In genomic region chr7:16920818-16921791, GRCm38 (mm10) we compare ENCODE assay signal across 8 mouse cellular contexts. TPM values are rescaled to one million over a fixed set of nuclear protein-coding genes. Genes with fewer than 3 reads are reported as not detected.
A peak's percentile ranks its signal among the peaks of the same experiment; 100 is the strongest.
DNase-seq lines count a peak whose midpoint lies in the region; ATAC-seq lines count a peak whose summit lies in the region.

No protein-coding gene starts in this region.

- WGBS in lung, embryonic 16.5 days, result 50% methylated on average over 21 of the region's 21 CpGs
- 49% methylated on average over 21 of the region's 21 CpGs for WGBS in heart, embryonic 14.5 days
- 25% methylated on average over 21 of the region's 21 CpGs for WGBS in limb, embryonic 15.5 days
- WGBS in stomach, embryonic 16.5 days, result 47% methylated on average over 21 of the region's 21 CpGs

- H3K4me3 ChIP-seq in lung, embryonic 16.5 days (ENCODE audit: low read length), result peak overlapping the region; percentile 98
- H3K4me3 ChIP-seq in heart, embryonic 14.5 days (ENCODE audit: control insufficient read depth in 1 of 2, insufficient read depth in 1 of 2, low read depth in 1 of 2, low read length in 2 of 2), result peak overlapping the region in 1 of 2 experiments; percentile 16; a peak in 2 of 4 replicates
- H3K4me3 ChIP-seq in limb, embryonic 15.5 days, result peak overlapping the region; percentile 76
- H3K4me3 ChIP-seq in stomach, embryonic 16.5 days (replicated peaks; ENCODE audit: low read length), result peak overlapping the region; percentile 90

- H3K4me1 ChIP-seq in lung, embryonic 16.5 days (replicated peaks; ENCODE audit: control insufficient read depth, insufficient read depth, low read length), result peaks cover 39% of the 10 kb centered on the region
- peaks cover 21 to 48% of the 10 kb centered on the region in 2 experiments for H3K4me1 ChIP-seq in heart, embryonic 14.5 days (ENCODE audit: control insufficient read depth in 2 of 2, insufficient read depth in 2 of 2, low read length in 2 of 2)
- H3K4me1 ChIP-seq in limb, embryonic 15.5 days, result peaks cover 51% of the 10 kb centered on the region
- H3K4me1 ChIP-seq in stomach, embryonic 16.5 days (ENCODE audit: control insufficient read depth, insufficient read depth, low read length), result peaks cover 33% of the 10 kb centered on the region

- peak overlapping the region; percentile 74 for H3K4me2 ChIP-seq in lung, embryonic 16.5 days (ENCODE audit: low read depth, low read length)
- H3K4me2 ChIP-seq in heart, embryonic 14.5 days (ENCODE audit: low read length), result peak overlapping the region; percentile 93
- H3K4me2 ChIP-seq in limb, embryonic 15.5 days, result peak overlapping the region; percentile 81
- peak overlapping the region; percentile 95 for H3K4me2 ChIP-seq in stomach, embryonic 16.5 days (ENCODE audit: low read depth, low read length)

- ATAC-seq in lung, embryonic 16.5 days (ENCODE audit: low read depth), result no peak
- no peak for ATAC-seq in heart, embryonic 14.5 days (ENCODE audit: insufficient number of reproducible peaks, insufficient read depth, low FRiP score, low read depth)
- no peak for ATAC-seq in limb, embryonic 15.5 days (ENCODE audit: insufficient number of reproducible peaks, low FRiP score, low TSS enrichment, low read depth)
- no peak for ATAC-seq in stomach, embryonic 16.5 days (ENCODE audit: insufficient read depth, low FRiP score)

- no peaks in the 10 kb centered on the region for H3K27me3 ChIP-seq in lung, embryonic 16.5 days (ENCODE audit: control insufficient read depth, insufficient read depth, low read depth, low read length)
- H3K27me3 ChIP-seq in heart, embryonic 14.5 days (ENCODE audit: control insufficient read depth, insufficient read depth, low read length), result no peaks in the 10 kb centered on the region
- no peaks in the 10 kb centered on the region for H3K27me3 ChIP-seq in limb, embryonic 15.5 days
- H3K27me3 ChIP-seq in stomach, embryonic 16.5 days (ENCODE audit: control insufficient read depth, insufficient read depth, low read length), result no peaks in the 10 kb centered on the region

- H3K36me3 ChIP-seq in lung, embryonic 16.5 days (ENCODE audit: control insufficient read depth, insufficient read depth, low read length), result peaks cover 17% of the 10 kb centered on the region
- H3K36me3 ChIP-seq in heart, embryonic 14.5 days (ENCODE audit: control insufficient read depth, insufficient read depth, low read length), result peaks cover 58% of the 10 kb centered on the region
- peaks cover 37% of the 10 kb centered on the region for H3K36me3 ChIP-seq in limb, embryonic 15.5 days
- peaks cover 18% of the 10 kb centered on the region for H3K36me3 ChIP-seq in stomach, embryonic 16.5 days (ENCODE audit: control insufficient read depth, insufficient read depth, low read length)

- no peak overlapping the region; the same call in 1 of the 2 replicates for H3K27ac ChIP-seq in lung, embryonic 16.5 days (ENCODE audit: low read length)
- H3K27ac ChIP-seq in heart, embryonic 14.5 days (replicated peaks in 1 of 2; ENCODE audit: control insufficient read depth in 1 of 2, insufficient read depth in 1 of 2, low read depth in 2 of 2, low read length in 2 of 2), result peak overlapping the region in 1 of 2 experiments; percentile 42; a peak in 2 of 4 replicates
- H3K27ac ChIP-seq in limb, embryonic 15.5 days, result peak overlapping the region; percentile 97
- peak overlapping the region; percentile 95 for H3K27ac ChIP-seq in stomach, embryonic 16.5 days (ENCODE audit: low read length)

- H3K9ac ChIP-seq in lung, embryonic 16.5 days (ENCODE audit: low read length), result peak overlapping the region; percentile 98
- H3K9ac ChIP-seq in heart, embryonic 14.5 days (ENCODE audit: low read length), result peak overlapping the region; percentile 99
- H3K9ac ChIP-seq in limb, embryonic 15.5 days, result peak overlapping the region; percentile 98
- H3K9ac ChIP-seq in stomach, embryonic 16.5 days (ENCODE audit: low read length), result peak overlapping the region; percentile 95

- H3K9me3 ChIP-seq in lung, embryonic 16.5 days (ENCODE audit: control insufficient read depth, low read length), result no peaks in the 10 kb centered on the region
- no peaks in the 10 kb centered on the region for H3K9me3 ChIP-seq in heart, embryonic 14.5 days (ENCODE audit: control insufficient read depth, low read length)
- H3K9me3 ChIP-seq in limb, embryonic 15.5 days, result no peaks in the 10 kb centered on the region
- no peaks in the 10 kb centered on the region for H3K9me3 ChIP-seq in stomach, embryonic 16.5 days (replicated peaks; ENCODE audit: control insufficient read depth, low read length)

- DNase-seq in adrenal gland, postnatal 14 days, result peak; percentile 60
- DNase-seq in adrenal gland, adult 18-20 months (ENCODE audit: low spot score in 2 of 2), result no peak
- no peak for DNase-seq in lung, postnatal 36 days
- no peak for DNase-seq in urinary bladder, adult 2 months (ENCODE audit: low spot score)

RNA-seq across cellular contexts. Expression of gene Calm3, which starts 2.8 kb away (rescaled TPM):
- 222 and 231 TPM in 2 replicates for total RNA-seq in adrenal gland, postnatal 14 days (2021)
- 100 to 1,000 TPM; 227 to 234 TPM for total RNA-seq in adrenal gland, adult 18-20 months (2021)
- 116 and 118 TPM in 2 replicates for polyA plus RNA-seq in lung, embryonic 16.5 days (2015; fragmentation: Nextera tagmentation; extraction: Ambion mirVana)
- 119 and 152 TPM in 2 replicates for polyA plus RNA-seq in heart, embryonic 14.5 days (2014; fragmentation: Nextera tagmentation; extraction: Ambion mirVana)
- 85.8 and 99.4 TPM in 2 replicates for polyA plus RNA-seq in limb, embryonic 15.5 days (2015; fragmentation: Nextera tagmentation; extraction: Ambion mirVana)
- 120 and 126 TPM in 2 replicates for polyA plus RNA-seq in stomach, embryonic 16.5 days (2015; fragmentation: Nextera tagmentation; extraction: Ambion mirVana)
- polyA plus RNA-seq in urinary bladder, adult 2 months (2012; rRNA removed), result 182 and 223 TPM in 2 replicates

RNA-seq across cellular contexts. Expression of gene Ptgir, which starts 14.8 kb away (rescaled TPM):
- total RNA-seq in adrenal gland, postnatal 14 days (2021), result 1.2 and 2.6 TPM in 2 replicates
- total RNA-seq in adrenal gland, adult 18-20 months (2021), result 1 to 10 TPM in 1 of 2 experiments, under 1 TPM in 1; 0.96 to 1.1 TPM
- 2.6 and 2.8 TPM in 2 replicates for polyA plus RNA-seq in lung, embryonic 16.5 days (2015; fragmentation: Nextera tagmentation; extraction: Ambion mirVana)
- polyA plus RNA-seq in heart, embryonic 14.5 days (2014; fragmentation: Nextera tagmentation; extraction: Ambion mirVana), result 0.38 and 0.57 TPM in 2 replicates
- polyA plus RNA-seq in limb, embryonic 15.5 days (2015; fragmentation: Nextera tagmentation; extraction: Ambion mirVana), result 4.0 and 5.1 TPM in 2 replicates
- 3.0 and 3.2 TPM in 2 replicates for polyA plus RNA-seq in stomach, embryonic 16.5 days (2015; fragmentation: Nextera tagmentation; extraction: Ambion mirVana)
- polyA plus RNA-seq in urinary bladder, adult 2 months (2012; rRNA removed), result 3.9 and 5.1 TPM in 2 replicates

RNA-seq across cellular contexts. Expression of gene Pnmal2, which starts 23.4 kb away (rescaled TPM):
- total RNA-seq in adrenal gland, postnatal 14 days (2021), result 24.6 and 27.2 TPM in 2 replicates
- 10 to 100 TPM; 24.4 to 33.3 TPM for total RNA-seq in adrenal gland, adult 18-20 months (2021)
- polyA plus RNA-seq in lung, embryonic 16.5 days (2015; fragmentation: Nextera tagmentation; extraction: Ambion mirVana), result 5.1 and 5.5 TPM in 2 replicates
- polyA plus RNA-seq in heart, embryonic 14.5 days (2014; fragmentation: Nextera tagmentation; extraction: Ambion mirVana), result 2.8 TPM in 2 replicates
- polyA plus RNA-seq in limb, embryonic 15.5 days (2015; fragmentation: Nextera tagmentation; extraction: Ambion mirVana), result 20.2 and 31.1 TPM in 2 replicates
- 7.8 and 10.2 TPM in 2 replicates for polyA plus RNA-seq in stomach, embryonic 16.5 days (2015; fragmentation: Nextera tagmentation; extraction: Ambion mirVana)
- 0.83 and 1.4 TPM in 2 replicates for polyA plus RNA-seq in urinary bladder, adult 2 months (2012; rRNA removed)

RNA-seq across cellular contexts. Expression of gene Gng8, which starts 29.5 kb away (rescaled TPM):
- total RNA-seq in adrenal gland, postnatal 14 days (2021), result 0.59 and 0.60 TPM in 2 replicates
- total RNA-seq in adrenal gland, adult 18-20 months (2021), result under 1 TPM in 1 of 2 experiments, not detected in 1; 0.35 TPM
- polyA plus RNA-seq in lung, embryonic 16.5 days (2015; fragmentation: Nextera tagmentation; extraction: Ambion mirVana), result 12.9 and 13.0 TPM in 2 replicates
- 4.2 and 6.9 TPM in 2 replicates for polyA plus RNA-seq in heart, embryonic 14.5 days (2014; fragmentation: Nextera tagmentation; extraction: Ambion mirVana)
- 11.8 and 15.0 TPM in 2 replicates for polyA plus RNA-seq in limb, embryonic 15.5 days (2015; fragmentation: Nextera tagmentation; extraction: Ambion mirVana)
- polyA plus RNA-seq in stomach, embryonic 16.5 days (2015; fragmentation: Nextera tagmentation; extraction: Ambion mirVana), result 9.7 and 12.0 TPM in 2 replicates
- 26.7 and 27.5 TPM in 2 replicates for polyA plus RNA-seq in urinary bladder, adult 2 months (2012; rRNA removed)

RNA-seq across cellular contexts. Expression of gene Pnmal1, which starts 38.4 kb away (rescaled TPM):
- 4.6 and 5.6 TPM in 2 replicates for total RNA-seq in adrenal gland, postnatal 14 days (2021)
- total RNA-seq in adrenal gland, adult 18-20 months (2021), result 1 to 10 TPM; 3.5 to 4.0 TPM
- polyA plus RNA-seq in lung, embryonic 16.5 days (2015; fragmentation: Nextera tagmentation; extraction: Ambion mirVana), result 0.20 and 0.49 TPM in 2 replicates
- polyA plus RNA-seq in heart, embryonic 14.5 days (2014; fragmentation: Nextera tagmentation; extraction: Ambion mirVana), result 0.04 and 0.45 TPM in 2 replicates
- 0.33 and 0.50 TPM in 2 replicates for polyA plus RNA-seq in limb, embryonic 15.5 days (2015; fragmentation: Nextera tagmentation; extraction: Ambion mirVana)
- polyA plus RNA-seq in stomach, embryonic 16.5 days (2015; fragmentation: Nextera tagmentation; extraction: Ambion mirVana), result 3.2 and 3.4 TPM in 2 replicates
- 0.03 TPM in 2 replicates for polyA plus RNA-seq in urinary bladder, adult 2 months (2012; rRNA removed)
